Mouse (Mus musculus) brain, adult 10 weeks (tissue): ENCODE data around the gene Arhgap10. TPM values are rescaled to one million over a fixed set of nuclear protein-coding genes. Genes with fewer than 3 reads are reported as not detected.

Source experiments
- polyA plus RNA-seq: library from polyadenylated mRNA; stranded (reverse); fragments of 350-450 nt; fragmentation: Illumina TruSeq; extraction: RNeasy Lipid Tissue Mini Kit (QIAGEN cat#74804); gene quantifications from one replicate; pipeline ENCODE4 v1.2.3, GENCODE M21; 2015; ENCODE audit warnings: low read depth, low replicate concordance

The Arhgap10 gene
- 12.4 TPM for polyA plus RNA-seq

DNA sequence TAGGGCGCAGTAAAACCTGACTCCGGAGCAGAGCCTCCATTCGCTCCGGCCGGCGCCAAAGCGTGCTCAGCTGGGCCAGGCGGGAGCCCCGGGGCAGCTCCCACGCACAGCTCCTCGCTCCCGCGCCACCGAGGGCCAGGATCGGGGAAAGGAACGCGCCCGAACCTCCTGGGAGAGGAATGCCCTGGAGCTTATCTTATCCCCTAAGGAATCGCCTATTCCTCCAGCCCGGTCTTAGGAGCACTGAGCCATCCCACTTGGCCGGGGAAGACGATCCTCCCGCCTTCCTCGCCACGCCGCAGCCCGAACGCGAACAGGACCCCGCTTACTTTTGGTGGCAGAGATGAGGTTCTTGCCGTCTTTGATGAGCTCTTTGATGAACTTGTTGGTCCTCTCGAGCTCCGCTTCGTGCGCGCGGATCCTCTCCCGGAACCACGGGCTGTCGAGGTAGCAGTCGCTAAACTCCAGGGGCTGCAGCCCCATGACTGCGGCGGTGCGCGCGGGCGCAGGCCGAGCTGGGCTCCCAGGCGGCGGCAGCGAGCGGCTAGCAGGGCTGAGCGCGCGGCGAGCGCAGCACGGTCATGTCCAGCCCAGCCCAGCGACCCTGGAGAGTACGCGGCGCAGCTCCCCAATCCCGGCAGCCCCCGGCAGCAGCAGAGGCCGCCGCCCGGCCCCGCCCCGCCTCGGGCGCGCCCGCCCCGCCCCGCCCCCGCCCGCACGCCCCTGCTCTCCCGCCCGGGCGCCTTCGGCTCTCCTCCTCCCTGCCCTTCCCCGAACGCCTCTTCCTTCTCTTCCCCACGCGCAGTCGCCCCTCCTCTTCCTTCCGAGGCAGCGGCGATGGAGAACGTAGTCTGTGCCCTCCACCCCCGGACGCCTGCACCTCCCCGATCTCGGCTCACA, at the start of gene Arhgap10:
Gene Arhgap10, minus strand, starts transcription at position 653 of the 900 bp plus-strand sequence.

DNA sequence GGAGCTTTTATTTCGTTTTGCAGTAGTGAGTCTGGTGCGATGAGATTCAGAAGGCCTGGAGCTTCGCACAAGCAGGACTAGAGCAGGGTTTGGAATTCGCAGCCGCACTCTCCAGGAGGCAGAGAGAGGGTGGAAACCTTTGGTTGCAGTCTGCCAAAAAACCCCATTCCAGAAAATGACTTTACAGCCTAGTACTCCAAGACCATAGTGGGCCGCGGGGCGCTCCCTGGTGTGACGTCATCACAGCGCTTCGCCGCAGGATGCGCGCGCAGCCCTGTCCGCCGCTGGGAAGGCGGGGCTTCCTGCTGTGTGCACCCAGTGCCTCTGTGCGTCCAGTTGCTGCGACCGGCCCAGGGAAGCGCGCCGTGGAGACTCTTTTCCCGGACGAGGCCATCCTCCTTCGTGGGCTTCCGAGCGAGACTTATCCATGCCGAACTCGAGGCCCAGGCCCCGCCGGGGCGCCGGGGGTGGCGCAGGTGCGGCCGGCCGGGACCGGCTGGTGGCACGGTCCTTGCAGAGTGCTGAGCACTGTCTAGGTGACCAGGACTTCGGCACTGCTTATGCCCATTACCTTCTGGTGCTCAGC, 31.5 kb upstream of the Arhgap10 start, which contains the start of gene Prmt9:
Gene Prmt9, plus strand, starts transcription at position 277 of the 586 bp plus-strand sequence.

Other genes starting within 250 kb of the Arhgap10 start
- gene Prmt9, start 31.4 kb upstream of the Arhgap10 start, polyA plus RNA-seq, result 18.2 TPM
- gene Tmem184c, start 92.7 kb upstream of the Arhgap10 start, polyA plus RNA-seq, result 85.5 TPM
- 2.7 TPM for gene Ednra, start 206.5 kb upstream of the Arhgap10 start, polyA plus RNA-seq